Mouse (Mus musculus) left cerebral cortex, adult 2 months (tissue): ENCODE measurements around the gene Naxd. TPM values are rescaled to one million over a fixed set of nuclear protein-coding genes. Genes with fewer than 3 reads are reported as not detected.
"Not testable (repeated sequence)": the region's sequence is repeated elsewhere in the genome, so short reads cannot be mapped to it uniquely, and the experiment has no call there.

Experiments
- DNase-seq, 2 experiments: peaks; one replicate each; pipeline ENCODE4 v3.0.0; 2021 to 2022; ENCODE audit warnings: low spot score in 2 of 2, mixed read lengths in 1 of 2; ENCODE audit errors: extremely low spot score in 1 of 2
- H3K27ac ChIP-seq: fragments of 200-600 bp; 2 replicates; pipeline ENCODE4 v1.8.1; 2022
- H3K4me3 ChIP-seq: fragments of 200-600 bp; 2 replicates; pipeline ENCODE4 v1.8.1; 2022
- CTCF ChIP-seq: fragments of 200-600 bp; IDR thresholded peaks from 2 replicates; pipeline ENCODE4 v1.8.1; 2022; ENCODE audit warnings: antibody characterized with exemption, mild to moderate bottlenecking, moderate library complexity
- intact Hi-C: fragments of 180-260 bp; cut with DNase I; formaldehyde crosslinking; loops from one replicate; pipeline ENCODE4 v1.15.1; 2025
- total RNA-seq, 2 experiments: library from RNA; stranded (reverse); gene quantifications; 2 replicates each; pipeline ENCODE4 v1.2.3; 2021

Naxd gene
- total RNA-seq, 2 experiments from 2014 or later = 52.8 to 54.6 TPM

GRCm38 (mm10) chr8:11476338-11477177 is 20.7 kb upstream of the Naxd start:
- peak in 1 of 2 experiments; percentile 30 for DNase-seq
- intact Hi-C loops = no loop called here
- no peak overlapping the region for H3K27ac ChIP-seq
- no peak for TF ChIP-seq CTCF
- peak overlapping the region; percentile 43; the same call in 1 of the 2 replicates for H3K4me3 ChIP-seq

- no peak for DNase-seq
- intact Hi-C loops = no loop called here
- peak overlapping the region; percentile 43; the same call in 1 of the 2 replicates for H3K4me3 ChIP-seq
- no peak for TF ChIP-seq CTCF
- no peak overlapping the region for H3K27ac ChIP-seq
Observed at GRCm38 (mm10) chr8:11477178-11477553, 20.1 kb upstream of the Naxd start.

- no peak within 1 kb of the TSS for H3K27ac ChIP-seq
- intact Hi-C loops = no loop called here
- no peak for TF ChIP-seq CTCF
- peak within 1 kb of the TSS; percentile 43 for H3K4me3 ChIP-seq
- peak in 1 of 2 experiments; percentile 20 for DNase-seq
Observed at GRCm38 (mm10) chr8:11477811-11478761, 19.2 kb upstream of the Naxd start, which contains the start of gene Rab20. TSS of gene Rab20 (minus strand) at chr8:11478710.

- no peak overlapping the region for H3K27ac ChIP-seq
- intact Hi-C loops = no loop called here
- DNase-seq = no peak
- no peak overlapping the region; the same call in 1 of the 2 replicates for H3K4me3 ChIP-seq
- no peak for TF ChIP-seq CTCF
Observed at GRCm38 (mm10) chr8:11478807-11479527, 18.3 kb upstream of the Naxd start.

GRCm38 (mm10) chr8:11479591-11479990 is 17.7 kb upstream of the Naxd start:
- DNase-seq = no peak
- H3K4me3 ChIP-seq = no peak overlapping the region
- TF ChIP-seq CTCF = no peak
- intact Hi-C loops = no loop called here
- H3K27ac ChIP-seq = no peak overlapping the region

GRCm38 (mm10) chr8:11481876-11482275 is 15.4 kb upstream of the Naxd start:
- Histone ChIP-seq H3K27ac (no peak overlapping the region), H3K4me3 (no peak overlapping the region)
- TF ChIP-seq CTCF = no peak
- intact Hi-C loops = no loop called here
- no peak for DNase-seq

GRCm38 (mm10) chr8:11482537-11482936 is 14.8 kb upstream of the Naxd start:
- Histone ChIP-seq H3K4me3 (no peak overlapping the region), H3K27ac (no peak overlapping the region)
- DNase-seq = no peak
- intact Hi-C loops = no loop called here
- TF ChIP-seq CTCF = no peak

GRCm38 (mm10) chr8:11486142-11486541 is 11.2 kb upstream of the Naxd start:
- TF ChIP-seq CTCF = peak; percentile 94
- intact Hi-C loops = loop anchor here (1.0 to 2.0 kb wide), 3 partner anchors 36 to 231 kb away; no protein-coding TSS in a partner anchor
- H3K27ac ChIP-seq = no peak overlapping the region
- peak; percentile 60 to 68 for DNase-seq
- H3K4me3 ChIP-seq = no peak overlapping the region

GRCm38 (mm10) chr8:11487229-11487628 is 10.1 kb upstream of the Naxd start:
- H3K27ac ChIP-seq = no peak overlapping the region
- no peak overlapping the region for H3K4me3 ChIP-seq
- no peak for TF ChIP-seq CTCF
- DNase-seq = no peak
- intact Hi-C loops = loop anchor here (2.0 kb wide), 2 partner anchors 56 to 232 kb away; no protein-coding TSS in a partner anchor

- H3K27ac ChIP-seq, intact Hi-C loops, DNase-seq, H3K4me3 ChIP-seq: not testable (repeated sequence)
Observed at GRCm38 (mm10) chr8:11492340-11492739, 5.0 kb upstream of the Naxd start.

- no peak for DNase-seq
- H3K4me3 ChIP-seq = peak overlapping the region; percentile 82
- TF ChIP-seq CTCF = no peak
- intact Hi-C loops = loop anchor here (5.0 kb wide), 2 partner anchors 59 to 104 kb away; partner anchors contain the start of gene Ing1
- H3K27ac ChIP-seq = no peak overlapping the region
Observed at GRCm38 (mm10) chr8:11498281-11498680, 975 bp downstream of the Naxd start.
